In the genomic region with DNA sequence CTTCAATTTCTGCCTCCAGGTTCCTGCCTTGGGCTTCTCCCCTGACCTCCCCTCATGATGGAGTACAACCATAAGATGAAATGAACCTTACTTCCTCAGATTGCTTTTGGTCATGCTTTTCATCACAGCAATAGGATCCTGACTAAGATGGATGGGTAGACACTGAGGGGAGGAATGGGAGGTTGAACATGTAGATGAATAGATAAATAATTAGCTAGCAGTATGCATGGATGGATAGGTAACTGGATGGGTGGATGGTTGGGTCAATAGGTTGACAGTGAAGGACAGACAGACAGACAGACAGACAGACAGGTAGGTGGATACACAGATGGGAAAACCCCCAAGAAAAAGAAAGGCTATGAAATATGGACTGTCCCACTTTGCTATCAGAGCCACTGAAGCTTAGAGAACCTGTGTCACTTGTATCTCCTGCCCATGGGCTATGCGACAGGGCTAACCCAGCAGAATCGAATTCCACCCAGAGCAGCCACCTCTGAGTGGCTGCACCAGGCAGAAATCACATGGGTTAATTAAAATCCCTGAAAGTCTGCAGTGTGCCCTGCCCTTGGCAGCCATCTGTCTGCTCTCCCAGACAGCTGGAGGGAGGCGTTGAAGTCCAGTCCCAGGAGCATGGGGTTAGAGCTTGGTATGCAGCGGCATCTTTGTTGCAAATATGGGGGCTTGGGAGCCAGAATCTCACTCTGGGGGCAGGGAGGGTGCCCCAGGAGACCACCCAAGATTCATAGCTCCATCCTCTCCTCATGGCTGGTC, we compare ENCODE assay signal across 19 mouse cellular contexts. TPM values are rescaled to one million over a fixed set of nuclear protein-coding genes. Genes with fewer than 3 reads are reported as not detected.
DNase-seq lines count a peak whose midpoint lies in the region; ATAC-seq and TF ChIP-seq lines count a peak whose summit lies in the region.
"Had no signal": no experiment of that assay in that cellular context is flagged by ENCODE, and none has a peak within 500 bp of the region (broad histone marks: within the 10 kb centered on the region; RNA-seq: fewer than 3 reads in every experiment).

No protein-coding gene starts in this region.

- no peak overlapping the region for H3K4me2 ChIP-seq in hindbrain, embryonic 13.5 days
- no peak overlapping the region for H3K4me2 ChIP-seq in hindbrain, embryonic 12.5 days (replicated peaks)
- H3K4me2 ChIP-seq in neural tube, embryonic 13.5 days: no peak overlapping the region
- H3K4me2 ChIP-seq: forebrain, embryonic 15.5 days had no signal

- no peak for TF ChIP-seq CTCF in cerebellum, adult 2 months (IDR thresholded peaks at IDR 0.05; ENCODE audit: borderline replicate concordance, insufficient read depth, low read depth, low read length)

- no peaks in the 10 kb centered on the region for H3K36me3 ChIP-seq in hindbrain, embryonic 13.5 days
- H3K36me3 ChIP-seq in hindbrain, embryonic 12.5 days: no peaks in the 10 kb centered on the region
- H3K36me3 ChIP-seq in neural tube, embryonic 13.5 days: no peaks in the 10 kb centered on the region
- H3K36me3 ChIP-seq: forebrain, embryonic 15.5 days had no signal

- no peak overlapping the region for H3K4me3 ChIP-seq in hindbrain, embryonic 13.5 days
- no peak overlapping the region for H3K4me3 ChIP-seq in hindbrain, embryonic 12.5 days
- H3K4me3 ChIP-seq in neural tube, embryonic 13.5 days: no peak overlapping the region
- H3K4me3 ChIP-seq in cerebellum, adult 2 months (replicated peaks; ENCODE audit: insufficient read depth, low read depth, low read length): no peak overlapping the region
- H3K4me3 ChIP-seq: erythroblast, embryonic 14.5 days; forebrain, embryonic 15.5 days; gastrocnemius, adult 2 months; megakaryocyte, embryonic 14.5 days had no signal

- H3K27me3 ChIP-seq in hindbrain, embryonic 13.5 days: 0 out of 2 replicates have a peak, but pooled peaks cover 7% of the 10 kb centered on the region
- no peaks in the 10 kb centered on the region; the same call in none of the 2 replicates for H3K27me3 ChIP-seq in hindbrain, embryonic 12.5 days
- no peaks in the 10 kb centered on the region; the same call in 1 of the 2 replicates for H3K27me3 ChIP-seq in neural tube, embryonic 13.5 days
- no peaks in the 10 kb centered on the region for H3K27me3 ChIP-seq in cerebellum, adult 2 months (ENCODE audit: control insufficient read depth, insufficient read depth, low read length)
- H3K27me3 ChIP-seq: forebrain, embryonic 15.5 days had no signal

- H3K4me1 ChIP-seq in hindbrain, embryonic 13.5 days (replicated peaks): peaks cover 8% of the 10 kb centered on the region
- H3K4me1 ChIP-seq in hindbrain, embryonic 12.5 days: peaks cover 8% of the 10 kb centered on the region
- peaks cover 8% of the 10 kb centered on the region for H3K4me1 ChIP-seq in neural tube, embryonic 13.5 days (replicated peaks)
- no peaks in the 10 kb centered on the region for H3K4me1 ChIP-seq in cerebellum, adult 2 months (ENCODE audit: control insufficient read depth, insufficient read depth, low read length)
- H3K4me1 ChIP-seq: forebrain, embryonic 15.5 days had no signal

- 0 out of 2 replicates have a peak, but pooled peaks cover 7% of the 10 kb centered on the region for H3K9me3 ChIP-seq in hindbrain, embryonic 13.5 days
- no peaks in the 10 kb centered on the region for H3K9me3 ChIP-seq in hindbrain, embryonic 12.5 days (replicated peaks)
- no peaks in the 10 kb centered on the region for H3K9me3 ChIP-seq in neural tube, embryonic 13.5 days
- H3K9me3 ChIP-seq: forebrain, embryonic 15.5 days; megakaryocyte, embryonic 14.5 days had no signal

- no peak overlapping the region for H3K9ac ChIP-seq in hindbrain, embryonic 13.5 days
- H3K9ac ChIP-seq in hindbrain, embryonic 12.5 days: no peak overlapping the region
- H3K9ac ChIP-seq in neural tube, embryonic 13.5 days: no peak overlapping the region
- H3K9ac ChIP-seq: forebrain, embryonic 15.5 days had no signal

- 0 out of 2 replicates have a peak overlapping the region, but pooled peaks have one; percentile 8 for H3K27ac ChIP-seq in hindbrain, embryonic 13.5 days
- no peak overlapping the region for H3K27ac ChIP-seq in hindbrain, embryonic 12.5 days
- H3K27ac ChIP-seq in neural tube, embryonic 13.5 days (replicated peaks): no peak overlapping the region
- no peak overlapping the region for H3K27ac ChIP-seq in cerebellum, adult 2 months (ENCODE audit: insufficient read depth, low read length)
- H3K27ac ChIP-seq: forebrain, embryonic 15.5 days; gastrocnemius, adult 2 months had no signal

- ATAC-seq in hindbrain, embryonic 13.5 days (ENCODE audit: low FRiP score): no peak
- ATAC-seq in hindbrain, embryonic 12.5 days (ENCODE audit: low FRiP score): no peak; the same call in 1 of the 2 replicates
- peak; percentile 47; the same call in 1 of the 2 replicates for ATAC-seq in neural tube, embryonic 13.5 days (ENCODE audit: low read depth)
- ATAC-seq: forebrain, embryonic 15.5 days; inflammation-experienced regulatory T-cells, adult 6 months had no signal

- no peak for TF ChIP-seq POLR2A in cerebellum, adult 2 months (IDR thresholded peaks at IDR 0.05; ENCODE audit: borderline replicate concordance, insufficient read depth, low read length)

- 31% methylated on average over 4 of the region's 4 CpGs for WGBS in hindbrain, embryonic 13.5 days
- 35% methylated on average over 4 of the region's 4 CpGs for WGBS in hindbrain, embryonic 12.5 days
- 39% methylated on average over 4 of the region's 4 CpGs for WGBS in neural tube, embryonic 13.5 days
- WGBS in cerebellum, adult 2 months: 10% methylated on average over 4 of the region's 4 CpGs

- DNase-seq in neural tube, embryonic 10.5 days (ENCODE audit: extremely low spot score, low spot score): no peak
- peak; percentile 53 to 66 for DNase-seq in kidney, adult 8-10 months
- peak; percentile 31 for DNase-seq in mesoderm, embryonic 11.5 days (ENCODE audit: low read depth, low spot score)
- DNase-seq in cerebellum, adult 2 months: no peak
- DNase-seq in right cerebral cortex, postnatal 4 days: no peak
- DNase-seq: B cell, adult 2 months; cerebellum, adult 11 months; gastrocnemius, adult 2 months; heart, postnatal 14 days; lung, adult 18-20 months; right cerebral cortex, postnatal 14 days; thymus, adult 2 months had no signal

RNA-seq across cellular contexts. Expression of gene Hnf1a, which starts 9.1 kb away (rescaled TPM):
- polyA plus RNA-seq in hindbrain, embryonic 13.5 days (2015; fragmentation: Nextera tagmentation; extraction: Ambion mirVana): 0.10 TPM in 1 of 2 replicates, not detected in the other
- 0.06 TPM in 1 of 2 replicates, not detected in the other for polyA plus RNA-seq in hindbrain, embryonic 12.5 days (2016; fragmentation: Nextera tagmentation; extraction: Ambion mirVana)
- polyA plus RNA-seq in neural tube, embryonic 13.5 days (2015; fragmentation: Nextera tagmentation; extraction: Ambion mirVana): 0.10 TPM in 1 of 2 replicates, not detected in the other
- polyA plus RNA-seq in cerebellum, adult 2 months (2012; rRNA removed): 0.05 TPM in 1 of 2 replicates, not detected in the other
- polyA plus RNA-seq: forebrain, embryonic 15.5 days had no signal

RNA-seq across cellular contexts. Expression of gene 2210016L21Rik, which starts 19.8 kb away (rescaled TPM):
- 107 and 110 TPM in 2 replicates for polyA plus RNA-seq in hindbrain, embryonic 13.5 days (2015; fragmentation: Nextera tagmentation; extraction: Ambion mirVana)
- 66.7 and 72.0 TPM in 2 replicates for polyA plus RNA-seq in hindbrain, embryonic 12.5 days (2016; fragmentation: Nextera tagmentation; extraction: Ambion mirVana)
- polyA plus RNA-seq in neural tube, embryonic 13.5 days (2015; fragmentation: Nextera tagmentation; extraction: Ambion mirVana): 94.9 and 111 TPM in 2 replicates
- 137 and 141 TPM in 2 replicates for polyA plus RNA-seq in cerebellum, adult 2 months (2012; rRNA removed)

RNA-seq across cellular contexts. Expression of gene Oasl1, which starts 38.7 kb away (rescaled TPM):
- 0.21 and 0.57 TPM in 2 replicates for polyA plus RNA-seq in hindbrain, embryonic 13.5 days (2015; fragmentation: Nextera tagmentation; extraction: Ambion mirVana)
- 0.13 and 0.17 TPM in 2 replicates for polyA plus RNA-seq in hindbrain, embryonic 12.5 days (2016; fragmentation: Nextera tagmentation; extraction: Ambion mirVana)
- polyA plus RNA-seq in neural tube, embryonic 13.5 days (2015; fragmentation: Nextera tagmentation; extraction: Ambion mirVana): 0.50 and 0.66 TPM in 2 replicates
- 0.36 and 0.46 TPM in 2 replicates for polyA plus RNA-seq in cerebellum, adult 2 months (2012; rRNA removed)
- polyA plus RNA-seq: erythroblast, embryonic 14.5 days had no signal

RNA-seq across cellular contexts. Expression of gene Sppl3, which starts 49.2 kb away (rescaled TPM):
- polyA plus RNA-seq in hindbrain, embryonic 13.5 days (2015; fragmentation: Nextera tagmentation; extraction: Ambion mirVana): 15.8 and 16.5 TPM in 2 replicates
- 27.5 and 31.1 TPM in 2 replicates for polyA plus RNA-seq in hindbrain, embryonic 12.5 days (2016; fragmentation: Nextera tagmentation; extraction: Ambion mirVana)
- polyA plus RNA-seq in neural tube, embryonic 13.5 days (2015; fragmentation: Nextera tagmentation; extraction: Ambion mirVana): 15.7 and 21.3 TPM in 2 replicates
- 64.2 and 65.0 TPM in 2 replicates for polyA plus RNA-seq in cerebellum, adult 2 months (2012; rRNA removed)

Comparison
In these comparisons a context has a peak if more than half of its experiments do, and no peak if none do; other contexts are left out.
1. DNase-seq: peak in kidney, adult 8-10 months (2 of 2) and mesoderm, embryonic 11.5 days (single experiment); none in neural tube, embryonic 10.5 days (single experiment), cerebellum, adult 2 months (0 of 2) and right cerebral cortex, postnatal 4 days (single experiment).